Mouse (Mus musculus): ENCODE results near the gene Gtf2f1. TPM values are rescaled to one million over a fixed set of nuclear protein-coding genes. Genes with fewer than 3 reads are reported as not detected.
A peak's percentile ranks its signal among the peaks of the same experiment; 100 is the strongest.

Gtf2f1 gene
- polyA plus RNA-seq, 1 experiment from 2014 or later: 61.3 TPM

DNA sequence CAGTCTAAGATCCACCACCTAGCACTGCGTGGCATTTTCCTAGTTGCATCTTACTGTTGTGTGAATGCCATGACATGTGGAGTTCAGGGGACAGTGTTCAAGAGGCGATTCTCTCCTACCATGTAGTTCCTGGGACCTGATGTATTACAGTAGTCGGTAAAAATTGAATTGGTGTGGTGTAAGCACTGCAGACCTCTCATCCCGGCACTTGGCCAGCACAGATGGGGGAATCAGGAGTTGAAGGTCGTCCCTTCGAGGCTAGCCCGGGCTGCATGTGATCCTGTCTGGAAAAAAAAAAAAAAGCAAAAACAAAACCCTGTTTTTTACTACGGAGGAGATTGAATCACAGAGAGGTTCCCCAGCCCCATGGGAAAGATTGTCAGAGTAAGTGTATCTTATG lies 16.0 kb downstream of the Gtf2f1 start:
- H3K36me3 ChIP-seq (ENCODE audit: control insufficient read depth, insufficient read depth, low read length): peaks cover 29% of the 10 kb centered on the region
- no peak for ATAC-seq (ENCODE audit: low read depth)
- H3K27me3 ChIP-seq (ENCODE audit: control insufficient read depth, insufficient read depth, low read depth, low read length): no peaks in the 10 kb centered on the region
- peaks cover 11% of the 10 kb centered on the region for H3K4me1 ChIP-seq (replicated peaks; ENCODE audit: control insufficient read depth, insufficient read depth, low read length)
- no peaks in the 10 kb centered on the region for H3K9me3 ChIP-seq (ENCODE audit: control insufficient read depth, low read length)
- WGBS: 88% methylated on average over 8 of the region's 8 CpGs
- H3K4me3 ChIP-seq (ENCODE audit: low read length): no peak overlapping the region
- no peak overlapping the region for H3K4me2 ChIP-seq (ENCODE audit: low read depth, low read length)
- no peak overlapping the region for H3K9ac ChIP-seq (ENCODE audit: low read length)
- no peak overlapping the region for H3K27ac ChIP-seq (ENCODE audit: low read length)

DNA sequence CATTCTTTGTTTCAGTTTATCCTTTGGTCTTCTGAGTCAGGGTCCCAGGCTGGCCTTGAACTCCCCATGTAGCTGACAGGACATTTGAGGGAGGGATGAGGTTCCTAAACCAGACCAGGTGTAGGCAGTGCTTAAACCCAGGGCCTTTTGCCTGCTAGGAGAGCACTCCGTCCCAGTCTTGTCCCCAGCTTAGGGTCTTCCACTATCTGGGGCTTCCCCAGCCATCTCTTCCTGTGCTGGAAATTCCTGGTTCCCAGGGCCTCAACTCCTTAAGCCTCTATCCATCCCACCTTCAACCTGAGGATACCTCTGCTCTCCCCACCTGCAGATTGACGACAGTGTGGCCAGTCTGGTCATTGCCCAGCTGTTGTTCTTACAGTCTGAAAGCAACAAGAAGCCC lies 20.1 kb downstream of the Gtf2f1 start:
- peak overlapping the region; percentile 96 for H3K4me3 ChIP-seq (ENCODE audit: low read length)
- ATAC-seq (ENCODE audit: low read depth): no peak
- peak overlapping the region; percentile 88 for H3K9ac ChIP-seq (ENCODE audit: low read length)
- 70% methylated on average over 2 of the region's 2 CpGs for WGBS
- peak overlapping the region; percentile 74 for H3K4me2 ChIP-seq (ENCODE audit: low read depth, low read length)
- no peak overlapping the region for H3K27ac ChIP-seq (ENCODE audit: low read length)
- H3K9me3 ChIP-seq (ENCODE audit: control insufficient read depth, low read length): no peaks in the 10 kb centered on the region
- no peaks in the 10 kb centered on the region for H3K27me3 ChIP-seq (ENCODE audit: control insufficient read depth, insufficient read depth, low read depth, low read length)
- H3K36me3 ChIP-seq (ENCODE audit: control insufficient read depth, insufficient read depth, low read length): peaks cover 20% of the 10 kb centered on the region
- H3K4me1 ChIP-seq (replicated peaks; ENCODE audit: control insufficient read depth, insufficient read depth, low read length): peaks cover 7% of the 10 kb centered on the region; the same call in 1 of the 2 replicates

DNA sequence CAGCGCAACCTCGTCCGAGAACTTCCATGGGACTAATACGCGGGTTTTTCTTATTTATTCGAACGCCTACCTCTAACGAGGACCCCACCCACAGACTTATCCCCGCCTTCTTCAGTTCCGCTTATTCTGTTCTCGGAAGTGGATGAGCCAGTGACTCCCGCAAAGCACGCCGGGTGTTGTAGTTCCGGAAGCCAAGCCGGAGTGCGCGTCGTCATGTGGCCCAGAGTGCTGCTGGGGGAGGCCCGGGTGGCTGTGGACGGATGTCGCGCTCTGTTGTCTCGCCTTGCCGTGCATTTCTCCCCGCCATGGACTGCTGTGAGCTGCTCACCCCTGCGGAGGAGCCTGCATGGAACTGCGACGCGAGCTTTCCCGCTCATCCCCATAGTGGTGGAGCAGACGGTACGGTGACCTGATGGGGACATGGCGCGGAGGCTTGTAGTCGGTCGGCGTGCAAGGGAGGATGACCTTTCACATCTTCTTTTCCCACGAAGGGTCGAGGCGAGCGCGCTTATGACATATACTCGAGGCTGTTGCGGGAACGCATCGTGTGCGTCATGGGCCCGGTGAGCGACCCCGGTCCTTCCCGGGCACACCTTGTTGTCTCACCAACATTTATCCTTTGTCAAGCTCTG lies 20.9 kb downstream of the Gtf2f1 start, which contains the start of gene Clpp:
Clpp (plus strand) TSS at position 191 of the 632 bp plus-strand sequence.
- Histone ChIP-seq H3K9me3 (ENCODE audit: control insufficient read depth, low read length) (no peaks in the 10 kb centered on the region), H3K4me3 (ENCODE audit: low read length) (peak within 1 kb of the TSS; percentile 96), H3K9ac (ENCODE audit: low read length) (peak within 1 kb of the TSS; percentile 88), H3K27me3 (ENCODE audit: control insufficient read depth, insufficient read depth, low read depth, low read length) (no peaks in the 10 kb centered on the region), H3K4me2 (ENCODE audit: low read depth, low read length) (peak within 1 kb of the TSS; percentile 79), H3K27ac (ENCODE audit: low read length) (peak within 1 kb of the TSS; percentile 80), H3K36me3 (ENCODE audit: control insufficient read depth, insufficient read depth, low read length) (peaks cover 20% of the 10 kb centered on the region), H3K4me1 (replicated peaks; ENCODE audit: control insufficient read depth, insufficient read depth, low read length) (peaks cover 7% of the 10 kb centered on the region; the same call in 1 of the 2 replicates)
- WGBS: under 1% methylated on average over 52 of the region's 52 CpGs
- peak; percentile 98 for ATAC-seq (ENCODE audit: low read depth)

DNA sequence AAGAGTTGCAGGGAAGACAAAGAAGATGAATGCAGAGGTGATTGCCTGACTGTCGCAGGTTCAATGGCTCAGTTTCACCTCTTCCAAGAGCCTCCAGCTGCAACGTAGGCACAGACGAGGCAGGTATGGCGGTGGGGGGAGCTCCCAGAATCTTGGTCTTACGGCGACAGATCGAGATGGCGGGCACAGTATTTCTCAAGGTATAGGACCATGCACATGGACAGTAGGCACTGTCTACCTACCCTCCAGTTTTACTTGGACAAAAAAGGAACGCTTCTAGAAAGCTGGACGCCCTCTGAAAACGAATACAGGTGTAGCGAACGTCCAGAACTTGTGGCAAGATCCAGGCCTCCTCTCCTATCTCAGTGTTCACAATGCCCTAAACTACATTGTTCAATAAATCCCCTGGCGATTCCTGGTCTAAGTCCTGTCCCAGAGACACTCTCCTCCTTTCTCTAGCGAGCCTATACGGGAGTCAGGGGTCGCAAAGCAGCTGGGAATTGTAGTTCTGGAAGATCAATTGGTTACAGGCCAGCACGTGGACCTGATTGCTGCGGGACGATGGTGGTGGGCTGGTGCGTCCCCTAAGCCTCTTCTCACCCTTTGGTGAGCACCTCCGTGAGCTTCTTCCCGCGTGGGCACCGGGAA lies 21.5 kb downstream of the Gtf2f1 start:
- peak overlapping the region; percentile 80 for H3K27ac ChIP-seq (ENCODE audit: low read length)
- no peaks in the 10 kb centered on the region for H3K27me3 ChIP-seq (ENCODE audit: control insufficient read depth, insufficient read depth, low read depth, low read length)
- H3K36me3 ChIP-seq (ENCODE audit: control insufficient read depth, insufficient read depth, low read length): peaks cover 17% of the 10 kb centered on the region
- 2% methylated on average over 25 of the region's 25 CpGs for WGBS
- H3K4me1 ChIP-seq (replicated peaks; ENCODE audit: control insufficient read depth, insufficient read depth, low read length): peaks cover 7% of the 10 kb centered on the region; the same call in 1 of the 2 replicates
- H3K4me3 ChIP-seq (ENCODE audit: low read length): peak overlapping the region; percentile 96
- peak overlapping the region; percentile 80 for H3K9ac ChIP-seq (ENCODE audit: low read length)
- no peaks in the 10 kb centered on the region for H3K9me3 ChIP-seq (ENCODE audit: control insufficient read depth, low read length)
- H3K4me2 ChIP-seq (ENCODE audit: low read depth, low read length): peak overlapping the region; percentile 79
- peak; percentile 92 for ATAC-seq (ENCODE audit: low read depth)

DNA sequence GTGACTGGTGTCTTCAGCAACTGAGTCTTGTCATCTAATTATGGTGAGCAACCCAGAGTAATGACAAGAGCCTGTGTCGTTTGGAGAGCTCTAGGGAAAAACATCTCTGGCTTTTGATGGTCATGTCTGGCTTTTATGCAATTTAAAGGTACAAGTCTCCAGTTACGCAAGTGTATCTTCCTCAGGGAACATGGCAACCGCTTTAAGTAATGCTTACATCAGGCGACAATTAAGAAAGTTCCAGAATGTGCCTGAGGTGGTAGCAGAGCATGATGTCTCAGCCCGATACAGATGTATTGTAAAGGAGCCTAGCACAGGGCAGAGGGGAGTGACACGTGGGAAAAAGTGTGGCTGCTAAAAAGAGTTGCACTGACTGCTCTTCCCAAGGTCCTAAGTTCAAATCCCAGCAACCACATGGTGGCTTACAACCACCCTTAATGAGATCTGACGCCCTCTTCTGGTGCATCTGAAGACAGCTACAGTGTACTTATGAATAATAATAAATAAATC lies 22.1 kb downstream of the Gtf2f1 start:
- 70% methylated on average over 7 of the region's 7 CpGs for WGBS
- Histone ChIP-seq H3K9me3 (ENCODE audit: control insufficient read depth, low read length) (no peaks in the 10 kb centered on the region), H3K4me2 (ENCODE audit: low read depth, low read length) (peak overlapping the region; percentile 79), H3K9ac (ENCODE audit: low read length) (peak overlapping the region; percentile 80), H3K27ac (ENCODE audit: low read length) (no peak overlapping the region), H3K36me3 (ENCODE audit: control insufficient read depth, insufficient read depth, low read length) (peaks cover 14% of the 10 kb centered on the region), H3K4me1 (replicated peaks; ENCODE audit: control insufficient read depth, insufficient read depth, low read length) (peaks cover 7% of the 10 kb centered on the region; the same call in 1 of the 2 replicates), H3K4me3 (ENCODE audit: low read length) (peak overlapping the region; percentile 96), H3K27me3 (ENCODE audit: control insufficient read depth, insufficient read depth, low read depth, low read length) (no peaks in the 10 kb centered on the region)
- ATAC-seq (ENCODE audit: low read depth): no peak

DNA sequence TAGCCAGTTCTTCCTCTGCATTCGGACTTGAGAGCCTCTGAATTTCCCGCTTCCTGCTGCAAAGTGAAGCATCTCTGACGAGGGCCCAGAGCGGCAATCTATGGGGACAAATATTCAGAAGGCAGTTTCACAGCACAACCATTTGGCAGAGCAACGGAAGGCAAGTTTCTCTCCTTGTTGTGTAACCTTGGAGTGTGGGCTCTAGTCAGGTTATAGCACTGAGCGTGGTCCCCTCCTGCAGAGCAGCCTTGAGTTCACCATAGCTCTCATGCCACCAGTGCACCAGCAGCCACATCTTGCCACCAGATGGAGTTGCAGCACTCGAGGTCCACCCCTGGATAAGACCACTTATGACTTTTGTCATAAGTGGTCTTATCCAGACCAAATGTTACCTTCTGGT lies 22.6 kb downstream of the Gtf2f1 start:
- WGBS: 84% methylated on average over 7 of the region's 7 CpGs
- no peaks in the 10 kb centered on the region for H3K27me3 ChIP-seq (ENCODE audit: control insufficient read depth, insufficient read depth, low read depth, low read length)
- H3K4me2 ChIP-seq (ENCODE audit: low read depth, low read length): no peak overlapping the region
- no peak for ATAC-seq (ENCODE audit: low read depth)
- H3K4me3 ChIP-seq (ENCODE audit: low read length): no peak overlapping the region
- H3K36me3 ChIP-seq (ENCODE audit: control insufficient read depth, insufficient read depth, low read length): peaks cover 8% of the 10 kb centered on the region
- no peaks in the 10 kb centered on the region for H3K9me3 ChIP-seq (ENCODE audit: control insufficient read depth, low read length)
- H3K4me1 ChIP-seq (replicated peaks; ENCODE audit: control insufficient read depth, insufficient read depth, low read length): peaks cover 7% of the 10 kb centered on the region; the same call in 1 of the 2 replicates
- no peak overlapping the region for H3K9ac ChIP-seq (ENCODE audit: low read length)
- no peak overlapping the region for H3K27ac ChIP-seq (ENCODE audit: low read length)

DNA sequence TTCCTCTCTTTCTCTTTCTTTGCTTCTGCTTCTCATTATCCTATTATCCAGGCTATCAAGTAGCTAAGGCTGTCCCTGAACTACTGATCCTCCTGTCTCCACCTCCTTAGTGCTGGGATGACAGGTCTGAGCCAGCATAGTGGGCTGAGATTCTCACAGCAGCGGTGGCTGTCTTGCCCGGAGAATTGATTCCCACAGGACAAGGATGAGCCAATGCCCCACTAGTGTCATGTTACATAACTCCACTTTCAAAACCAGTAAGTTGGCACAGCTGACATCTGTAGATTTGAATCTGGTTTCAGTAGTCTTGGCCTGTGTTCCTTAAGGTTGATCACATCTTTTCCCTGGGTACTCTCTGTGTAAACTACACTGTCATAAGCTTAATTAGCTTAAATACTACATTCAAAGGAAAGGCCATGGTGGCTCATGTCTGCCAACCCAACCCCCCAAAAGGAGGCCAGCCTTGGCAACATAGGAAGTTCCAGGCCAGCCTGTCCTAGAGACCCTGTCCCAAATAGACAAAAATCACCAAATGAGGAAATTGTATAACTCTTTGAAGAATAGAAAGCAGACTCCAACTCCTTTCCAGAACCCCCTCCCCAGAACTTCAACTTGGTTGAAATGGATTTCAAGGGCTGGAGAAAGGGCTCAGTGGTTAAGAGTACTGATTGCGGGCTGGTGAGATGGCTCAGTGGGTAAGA lies 24.8 kb downstream of the Gtf2f1 start:
- H3K9ac ChIP-seq (ENCODE audit: low read length): no peak overlapping the region
- H3K27me3 ChIP-seq (ENCODE audit: control insufficient read depth, insufficient read depth, low read depth, low read length): no peaks in the 10 kb centered on the region
- no peaks in the 10 kb centered on the region for H3K9me3 ChIP-seq (ENCODE audit: control insufficient read depth, low read length)
- no peaks in the 10 kb centered on the region for H3K36me3 ChIP-seq (ENCODE audit: control insufficient read depth, insufficient read depth, low read length)
- no peak overlapping the region for H3K4me3 ChIP-seq (ENCODE audit: low read length)
- H3K4me1 ChIP-seq (replicated peaks; ENCODE audit: control insufficient read depth, insufficient read depth, low read length): peaks cover 6% of the 10 kb centered on the region; the same call in 1 of the 2 replicates
- no peak overlapping the region for H3K4me2 ChIP-seq (ENCODE audit: low read depth, low read length)
- WGBS: 74% methylated on average over 3 of the region's 3 CpGs
- no peak for ATAC-seq (ENCODE audit: low read depth)
- no peak overlapping the region for H3K27ac ChIP-seq (ENCODE audit: low read length)

DNA sequence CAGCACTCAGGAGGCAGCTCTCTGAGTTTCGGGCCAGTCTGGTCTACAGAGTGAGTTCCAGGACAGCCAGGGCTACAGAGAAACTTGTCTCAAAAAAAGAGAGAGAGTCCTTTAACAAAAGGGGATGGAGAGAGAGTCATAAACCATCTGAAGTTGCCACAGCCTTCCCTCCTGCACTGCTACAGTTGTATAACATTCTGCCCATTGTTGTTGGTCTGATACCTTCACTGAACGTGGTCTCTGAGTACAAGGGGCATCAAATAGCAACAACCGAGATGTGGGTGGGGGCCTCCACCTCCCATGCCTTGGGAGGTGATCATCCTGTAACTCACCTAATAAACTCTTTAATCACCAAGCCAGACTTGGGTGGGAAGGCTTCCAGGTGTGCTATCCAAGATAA lies 25.4 kb downstream of the Gtf2f1 start:
- Histone ChIP-seq H3K27me3 (ENCODE audit: control insufficient read depth, insufficient read depth, low read depth, low read length) (no peaks in the 10 kb centered on the region), H3K9ac (ENCODE audit: low read length) (no peak overlapping the region), H3K4me2 (ENCODE audit: low read depth, low read length) (no peak overlapping the region), H3K36me3 (ENCODE audit: control insufficient read depth, insufficient read depth, low read length) (no peaks in the 10 kb centered on the region), H3K4me3 (ENCODE audit: low read length) (no peak overlapping the region), H3K27ac (ENCODE audit: low read length) (no peak overlapping the region), H3K9me3 (ENCODE audit: control insufficient read depth, low read length) (no peaks in the 10 kb centered on the region), H3K4me1 (replicated peaks; ENCODE audit: control insufficient read depth, insufficient read depth, low read length) (peaks cover under 1% of the 10 kb centered on the region; the same call in 1 of the 2 replicates)
- WGBS: 70% methylated on average over 3 of the region's 3 CpGs
- no peak for ATAC-seq (ENCODE audit: low read depth)

DNA sequence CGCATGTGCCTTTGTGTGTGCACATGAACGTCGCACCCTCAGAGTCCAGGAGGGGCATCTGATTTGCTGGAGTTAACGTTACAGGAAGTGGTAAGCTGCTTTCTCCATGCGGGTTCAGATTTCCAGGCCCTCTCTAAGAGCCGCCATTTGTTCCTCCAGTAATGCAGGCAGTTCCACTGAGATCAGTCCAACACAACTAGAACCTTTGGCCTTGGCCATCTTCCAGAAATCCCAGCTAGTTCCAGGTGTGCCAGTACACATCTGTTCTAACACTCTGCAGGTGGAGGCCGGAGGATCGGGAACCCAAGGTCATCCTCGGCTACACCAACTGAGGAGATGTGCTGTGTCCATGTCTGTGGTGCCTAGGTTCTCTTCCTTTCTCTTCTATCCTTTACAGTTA lies 26.2 kb downstream of the Gtf2f1 start:
- Histone ChIP-seq H3K27ac (ENCODE audit: low read length) (no peak overlapping the region), H3K4me3 (ENCODE audit: low read length) (no peak overlapping the region), H3K27me3 (ENCODE audit: control insufficient read depth, insufficient read depth, low read depth, low read length) (no peaks in the 10 kb centered on the region), H3K4me2 (ENCODE audit: low read depth, low read length) (no peak overlapping the region), H3K36me3 (ENCODE audit: control insufficient read depth, insufficient read depth, low read length) (no peaks in the 10 kb centered on the region), H3K9ac (ENCODE audit: low read length) (no peak overlapping the region), H3K9me3 (ENCODE audit: control insufficient read depth, low read length) (no peaks in the 10 kb centered on the region), H3K4me1 (replicated peaks; ENCODE audit: control insufficient read depth, insufficient read depth, low read length) (no peaks in the 10 kb centered on the region)
- WGBS: 73% methylated on average over 9 of the region's 9 CpGs
- no peak for ATAC-seq (ENCODE audit: low read depth)

Measured in lung, embryonic 16.5 days (tissue).